8 mouse cellular contexts compared by ENCODE assay signal in the genomic region with DNA sequence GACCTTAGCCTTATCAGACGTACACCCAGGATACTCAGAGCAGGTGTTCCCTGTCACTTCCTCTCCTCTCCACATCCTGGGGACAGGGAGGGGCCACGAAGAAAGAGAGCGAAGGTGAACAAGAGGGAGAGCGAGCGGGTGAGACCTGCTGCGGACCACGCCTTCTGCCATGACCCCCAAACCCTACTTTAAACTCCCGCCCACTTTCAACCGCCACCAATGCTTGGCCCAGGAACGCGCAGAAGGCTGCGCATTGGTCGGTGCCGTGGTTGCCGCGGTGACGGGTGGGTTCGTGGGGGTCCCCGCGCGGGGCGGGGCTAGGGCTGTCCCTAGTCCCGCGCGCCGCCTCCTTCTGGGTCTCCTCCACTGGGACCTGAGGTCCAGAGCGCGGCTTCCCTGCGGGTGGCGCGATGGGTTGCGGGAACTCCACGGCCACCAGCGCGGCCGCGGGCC. TPM values are rescaled to one million over a fixed set of nuclear protein-coding genes. Genes with fewer than 3 reads are reported as not detected.
DNase-seq lines count a peak whose midpoint lies in the region; ATAC-seq and TF ChIP-seq lines count a peak whose summit lies in the region.

A gene (plus strand): TSS at position 287 of the 453 bp plus-strand sequence.

- WGBS in forebrain, embryonic 13.5 days, result 0% methylated on average over 37 of the region's 37 CpGs
- under 1% methylated on average over 26 of the region's 37 CpGs for WGBS in neural tube, embryonic 15.5 days

- peak; percentile 89 for DNase-seq in Muller cell, postnatal 12 days (ENCODE audit: inconsistent ontology term)
- peak; percentile 36 for DNase-seq in c-Kit-positive CD71-negative TER-119-negative erythroid progenitor cells, embryonic 14.5 days (ENCODE audit: low read depth)
- DNase-seq in heart, postnatal 36 days, result peak; percentile 47 to 48
- peak; percentile 62 to 66 for DNase-seq in layer of hippocampus, adult 2 months (ENCODE audit: low spot score in 2 of 2)
- DNase-seq in lung, adult 18-20 months, result peak; percentile 40 to 69
- peak; percentile 87 for DNase-seq in thymus, postnatal 14 days

- no peaks in the 10 kb centered on the region for H3K36me3 ChIP-seq in forebrain, embryonic 13.5 days (ENCODE audit: poor library complexity, severe bottlenecking)
- H3K36me3 ChIP-seq in neural tube, embryonic 15.5 days, result no peaks in the 10 kb centered on the region

- TF ChIP-seq CTCF in layer of hippocampus, adult 2 months (conservative IDR thresholded peaks at IDR 0.05), result no peak

- peak within 1 kb of the TSS; percentile 72 for H3K4me2 ChIP-seq in forebrain, embryonic 13.5 days
- peak within 1 kb of the TSS; percentile 80 for H3K4me2 ChIP-seq in neural tube, embryonic 15.5 days

- H3K27ac ChIP-seq in forebrain, embryonic 13.5 days, result no peak within 1 kb of the TSS
- H3K27ac ChIP-seq in layer of hippocampus, adult 2 months, result peak within 1 kb of the TSS; percentile 55; the same call in 1 of the 2 replicates
- H3K27ac ChIP-seq in neural tube, embryonic 15.5 days (replicated peaks), result 0 out of 2 replicates have a peak within 1 kb of the TSS, but pooled peaks have one; percentile 42

- intact Hi-C loops in heart, postnatal 36 days (cut with DNase I), result no loop called here

- peak within 1 kb of the TSS; percentile 67 for H3K4me3 ChIP-seq in forebrain, embryonic 13.5 days
- peak within 1 kb of the TSS; percentile 70 for H3K4me3 ChIP-seq in layer of hippocampus, adult 2 months
- H3K4me3 ChIP-seq in neural tube, embryonic 15.5 days (replicated peaks), result peak within 1 kb of the TSS; percentile 75

- ATAC-seq in forebrain, embryonic 13.5 days, result peak; percentile 100
- peak; percentile 99 for ATAC-seq in neural tube, embryonic 15.5 days (ENCODE audit: low FRiP score)

- no peaks in the 10 kb centered on the region for H3K9me3 ChIP-seq in forebrain, embryonic 13.5 days (replicated peaks)
- no peaks in the 10 kb centered on the region for H3K9me3 ChIP-seq in neural tube, embryonic 15.5 days (replicated peaks)

- H3K4me1 ChIP-seq in forebrain, embryonic 13.5 days, result peaks cover 15% of the 10 kb centered on the region
- peaks cover 17% of the 10 kb centered on the region for H3K4me1 ChIP-seq in neural tube, embryonic 15.5 days

- H3K27me3 ChIP-seq in forebrain, embryonic 13.5 days, result peaks cover 2% of the 10 kb centered on the region; the same call in 1 of the 2 replicates
- H3K27me3 ChIP-seq in neural tube, embryonic 15.5 days (replicated peaks), result 0 out of 2 replicates have a peak, but pooled peaks cover 2% of the 10 kb centered on the region

- H3K9ac ChIP-seq in forebrain, embryonic 13.5 days, result peak within 1 kb of the TSS; percentile 76
- peak within 1 kb of the TSS; percentile 64 for H3K9ac ChIP-seq in neural tube, embryonic 15.5 days (replicated peaks)

RNA-seq across cellular contexts. Expression of the gene that starts here (rescaled TPM):
- polyA plus RNA-seq in forebrain, embryonic 13.5 days (2015; fragmentation: Nextera tagmentation; extraction: Ambion mirVana), result 42.2 and 51.7 TPM in 2 replicates
- total RNA-seq in heart, postnatal 36 days (2021), result 1 to 10 TPM; 4.5 to 7.9 TPM
- 10 to 100 TPM; 14.5 to 15.8 TPM for total RNA-seq in layer of hippocampus, adult 2 months (2021)
- polyA plus RNA-seq in neural tube, embryonic 15.5 days (2015; fragmentation: Nextera tagmentation; extraction: Ambion mirVana), result 102 and 103 TPM in 2 replicates

Comparison
In these comparisons a context has a peak if more than half of its experiments do, and no peak if none do; other contexts are left out.
1. DNase-seq: peak in every context shown above with its lines; median percentile 89 in Muller cell, postnatal 12 days; 87 in thymus, postnatal 14 days; 64 in layer of hippocampus, adult 2 months; 54 in lung, adult 18-20 months; 48 in heart, postnatal 36 days; 36 in c-Kit-positive CD71-negative TER-119-negative erythroid progenitor cells, embryonic 14.5 days.